Comparison of ENCODE assay signal across 27 mouse cellular contexts in genomic region chr8:122901892-122902515, GRCm38 (mm10). TPM values are rescaled to one million over a fixed set of nuclear protein-coding genes. Genes with fewer than 3 reads are reported as not detected.
DNase-seq lines count a peak whose midpoint lies in the region; ATAC-seq and TF ChIP-seq lines count a peak whose summit lies in the region.
"Had no signal": no experiment of that assay in that cellular context is flagged by ENCODE, and none has a peak within 500 bp of the region (broad histone marks: within the 10 kb centered on the region; RNA-seq: fewer than 3 reads in every experiment).

No protein-coding gene starts in this region.

- ATAC-seq in heart, embryonic 11.5 days (replicated peaks; ENCODE audit: insufficient number of reproducible peaks, low FRiP score, low TSS enrichment), result no peak
- no peak for ATAC-seq in erythroblast, adult 5-6 weeks (replicated peaks; ENCODE audit: low FRiP score, poor library complexity, severe bottlenecking)
- ATAC-seq: forebrain, embryonic 13.5 days; inflammation-experienced regulatory T-cells, adult 6 months had no signal

- H3K36me3 ChIP-seq in heart, embryonic 11.5 days (ENCODE audit: control insufficient read depth, insufficient read depth, low read length), result 0 out of 2 replicates have a peak, but pooled peaks cover 4% of the 10 kb centered on the region

- intact Hi-C loops in gastrocnemius, adult 2 months (cut with DNase I), result loop anchor here (5.0 kb wide), 1 partner anchor 50 kb away; no protein-coding TSS in a partner anchor
- intact Hi-C loops in gastrocnemius, postnatal 36 days (cut with DNase I), result no loop called here

- no peak overlapping the region for H3K9ac ChIP-seq in heart, embryonic 11.5 days (ENCODE audit: low read depth, low read length)
- H3K9ac ChIP-seq: embryonic facial prominence, embryonic 12.5 days; limb, embryonic 12.5 days; liver, embryonic 13.5 days; midbrain, embryonic 12.5 days; neural tube, embryonic 12.5 days had no signal

- peak overlapping the region; percentile 73 for H3K27ac ChIP-seq in gastrocnemius, adult 2 months
- peak overlapping the region; percentile 73 for H3K27ac ChIP-seq in layer of hippocampus, adult 2 months
- H3K27ac ChIP-seq in heart, embryonic 11.5 days (ENCODE audit: low read depth, low read length), result no peak overlapping the region
- H3K27ac ChIP-seq: embryonic facial prominence, embryonic 12.5 days; forebrain, embryonic 13.5 days; hindbrain, embryonic 13.5 days; limb, embryonic 12.5 days; liver, embryonic 13.5 days; midbrain, embryonic 12.5 days; neural tube, embryonic 12.5 days had no signal

- TF ChIP-seq CTCF in gastrocnemius, adult 2 months (IDR thresholded peaks at IDR 0.05), result no peak
- TF ChIP-seq CTCF in layer of hippocampus, adult 2 months (conservative IDR thresholded peaks at IDR 0.05), result no peak

- no peaks in the 10 kb centered on the region for H3K27me3 ChIP-seq in heart, embryonic 11.5 days (ENCODE audit: control insufficient read depth, insufficient read depth, low read length)
- H3K27me3 ChIP-seq: embryonic facial prominence, embryonic 12.5 days; forebrain, embryonic 13.5 days; hindbrain, embryonic 13.5 days; limb, embryonic 12.5 days; liver, embryonic 13.5 days; midbrain, embryonic 12.5 days; neural tube, embryonic 12.5 days had no signal

- H3K4me2 ChIP-seq in heart, embryonic 11.5 days, result no peak overlapping the region
- H3K4me2 ChIP-seq: embryonic facial prominence, embryonic 12.5 days; forebrain, embryonic 13.5 days; hindbrain, embryonic 13.5 days; limb, embryonic 12.5 days; liver, embryonic 13.5 days; midbrain, embryonic 12.5 days; neural tube, embryonic 12.5 days had no signal

- H3K4me3 ChIP-seq in gastrocnemius, adult 2 months, result no peak overlapping the region
- H3K4me3 ChIP-seq in layer of hippocampus, adult 2 months, result no peak overlapping the region
- no peak overlapping the region for H3K4me3 ChIP-seq in heart, embryonic 11.5 days (ENCODE audit: low read depth, low read length)
- H3K4me3 ChIP-seq: embryonic facial prominence, embryonic 12.5 days; forebrain, embryonic 13.5 days; hindbrain, embryonic 13.5 days; limb, embryonic 12.5 days; liver, embryonic 13.5 days; midbrain, embryonic 12.5 days; neural tube, embryonic 12.5 days had no signal

- WGBS in heart, embryonic 11.5 days (ENCODE audit: insufficient replicate concordance), result 78% methylated on average over 8 of the region's 8 CpGs

- H3K4me1 ChIP-seq in heart, embryonic 11.5 days (ENCODE audit: control insufficient read depth, insufficient read depth, low read length), result peaks cover 39% of the 10 kb centered on the region
- H3K4me1 ChIP-seq: embryonic facial prominence, embryonic 12.5 days; midbrain, embryonic 12.5 days; neural tube, embryonic 12.5 days had no signal

- no peaks in the 10 kb centered on the region for H3K9me3 ChIP-seq in heart, embryonic 11.5 days (replicated peaks; ENCODE audit: control insufficient read depth, low read length)
- H3K9me3 ChIP-seq: embryonic facial prominence, embryonic 12.5 days; forebrain, embryonic 13.5 days; hindbrain, embryonic 13.5 days; limb, embryonic 12.5 days; liver, embryonic 13.5 days; midbrain, embryonic 12.5 days; neural tube, embryonic 12.5 days had no signal

- DNase-seq in gastrocnemius, adult 2 months, result no peak
- no peak for DNase-seq in gastrocnemius, postnatal 36 days
- no peak for DNase-seq in layer of hippocampus, adult 2 months (ENCODE audit: low spot score in 2 of 2)
- DNase-seq in layer of hippocampus, postnatal 36 days, result no peak
- DNase-seq in adrenal gland, postnatal 10 days, result peak; percentile 40
- peak; percentile 34 for DNase-seq in adrenal gland, postnatal 25 days
- DNase-seq: cerebellum, postnatal 10 days; gastrocnemius, postnatal 10 days; kidney, adult 18-20 months; kidney, postnatal 4 days; liver, embryonic 13.5 days; lung, adult 2 months; lung, postnatal 14 days; right cerebral cortex, postnatal 14 days; thymus, postnatal 14 days had no signal

RNA-seq across cellular contexts. Expression of gene Cdh15, which starts 54.2 kb away (rescaled TPM):
- total RNA-seq in gastrocnemius, adult 2 months (2021), result 10 to 100 TPM; 19.0 to 22.8 TPM
- total RNA-seq in gastrocnemius, postnatal 36 days (2021), result 10 to 100 TPM; 15.6 to 20.4 TPM
- under 1 TPM; 0.93 to 1.00 TPM for total RNA-seq in layer of hippocampus, adult 2 months (2021)
- total RNA-seq in layer of hippocampus, postnatal 36 days (2021), result 1 to 10 TPM in 1 of 2 experiments, under 1 TPM in 1; 0.88 to 1.2 TPM
- total RNA-seq in adrenal gland, postnatal 10 days (2021), result 1 to 10 TPM in 1 of 2 experiments, under 1 TPM in 1; 0.75 to 1.9 TPM
- 0.55 TPM in 1 of 2 replicates, not detected in the other for total RNA-seq in adrenal gland, postnatal 25 days (2021)
- 0.42 and 0.67 TPM in 2 replicates for polyA plus RNA-seq in heart, embryonic 11.5 days (2014; fragmentation: Nextera tagmentation; extraction: Ambion mirVana)
- total RNA-seq in erythroblast, adult 5-6 weeks (2015; ENCODE audit: low replicate concordance), result not detected in 2 replicates
- not detected in 2 replicates for total RNA-seq in erythroblast, adult 5-6 weeks (2017; ENCODE audit: low replicate concordance)
- total RNA-seq: heart, adult 18-20 months; heart, postnatal 25 days; megakaryocyte progenitor cell, adult 5-6 weeks had no signal

Comparison
In these comparisons a context has a peak if more than half of its experiments do, and no peak if none do; other contexts are left out.
1. DNase-seq: peak in adrenal gland, postnatal 10 days (single experiment) and adrenal gland, postnatal 25 days (single experiment); none in gastrocnemius, adult 2 months (single experiment), gastrocnemius, postnatal 36 days (0 of 2), layer of hippocampus, adult 2 months (0 of 2) and layer of hippocampus, postnatal 36 days (0 of 2).
2. RNA of gene Cdh15, which starts 54.2 kb away (total RNA-seq): 19.0 to 22.8 TPM in gastrocnemius, adult 2 months and 15.6 to 20.4 TPM in gastrocnemius, postnatal 36 days; 0.75 to 1.9 TPM in adrenal gland, postnatal 10 days, 0.88 to 1.2 TPM in layer of hippocampus, postnatal 36 days, 0.93 to 1.00 TPM in layer of hippocampus, adult 2 months, 0.55 TPM in adrenal gland, postnatal 25 days and not detected in erythroblast, adult 5-6 weeks; every median in the first group is over 4 times any median in the second.